Mouse (Mus musculus) adrenal gland, postnatal 36 days (tissue): ENCODE measurements around the gene Irf2bp1. TPM values are rescaled to one million over a fixed set of nuclear protein-coding genes. Genes with fewer than 3 reads are reported as not detected.

Experiments
- DNase-seq, 2 experiments: peaks; one replicate each; pipeline ENCODE4 v3.0.0; 2021; ENCODE audit warnings: mixed read lengths in 1 of 2
- total RNA-seq, 2 experiments: library from RNA; stranded (reverse); gene quantifications; 2 replicates each; pipeline ENCODE4 v1.2.3; 2021

The Irf2bp1 gene
- total RNA-seq, 2 experiments from 2014 or later = 47.0 to 47.5 TPM

DNA sequence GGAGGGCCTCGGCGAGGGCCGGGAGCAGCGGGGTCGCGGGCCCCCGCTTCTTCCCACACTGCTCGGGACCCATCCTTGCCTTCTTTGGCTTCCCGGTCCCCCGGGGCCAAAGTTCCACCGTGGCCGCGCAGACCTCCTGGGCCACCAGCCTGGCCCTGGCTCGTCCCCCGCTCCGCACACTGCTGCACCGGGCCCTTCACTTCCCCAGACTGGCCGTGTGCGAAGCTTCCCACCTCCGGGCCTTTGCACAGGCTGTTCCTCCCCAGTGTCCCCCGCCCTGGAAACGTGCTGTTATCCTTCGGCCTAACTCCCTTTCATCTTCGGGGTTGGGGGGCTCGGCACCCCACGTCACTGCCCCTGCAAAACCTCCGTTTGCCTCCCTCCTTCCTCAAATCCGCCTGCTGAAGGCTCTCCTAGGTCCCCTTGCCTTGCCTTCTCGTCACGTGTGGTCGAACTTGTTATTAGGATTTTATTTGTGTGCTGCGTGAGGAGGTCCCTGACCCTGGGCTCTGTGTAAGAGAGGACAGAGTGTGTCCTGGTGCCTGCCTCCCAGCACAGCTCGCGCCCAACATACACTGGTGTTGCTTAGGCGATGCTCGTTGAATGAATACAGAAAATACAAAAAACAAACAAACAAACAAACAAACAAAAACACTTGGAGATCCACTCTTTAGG lies 20.9 kb downstream of the Irf2bp1 start:
- peak; percentile 32 to 54 for DNase-seq

DNA sequence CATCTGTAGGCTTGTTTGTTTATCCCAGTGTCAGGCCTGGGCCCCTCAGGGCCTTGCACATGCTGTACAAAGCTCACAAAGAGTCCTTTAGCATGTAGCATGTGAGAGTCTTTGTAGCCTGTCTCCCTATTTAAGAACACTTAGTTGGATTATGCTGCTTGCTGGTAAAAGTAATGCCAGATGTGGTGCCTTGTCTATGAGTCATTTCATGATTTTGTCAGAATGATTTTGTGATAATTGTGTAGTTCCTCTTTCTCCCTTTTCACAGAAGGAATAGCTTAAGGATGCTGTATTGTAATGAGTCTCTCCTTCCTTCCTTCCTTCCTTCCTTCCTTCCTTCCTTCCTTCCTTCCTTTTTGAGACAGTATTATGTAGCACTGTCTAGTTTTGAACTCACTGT lies 24.2 kb downstream of the Irf2bp1 start:
- DNase-seq = no peak

DNA sequence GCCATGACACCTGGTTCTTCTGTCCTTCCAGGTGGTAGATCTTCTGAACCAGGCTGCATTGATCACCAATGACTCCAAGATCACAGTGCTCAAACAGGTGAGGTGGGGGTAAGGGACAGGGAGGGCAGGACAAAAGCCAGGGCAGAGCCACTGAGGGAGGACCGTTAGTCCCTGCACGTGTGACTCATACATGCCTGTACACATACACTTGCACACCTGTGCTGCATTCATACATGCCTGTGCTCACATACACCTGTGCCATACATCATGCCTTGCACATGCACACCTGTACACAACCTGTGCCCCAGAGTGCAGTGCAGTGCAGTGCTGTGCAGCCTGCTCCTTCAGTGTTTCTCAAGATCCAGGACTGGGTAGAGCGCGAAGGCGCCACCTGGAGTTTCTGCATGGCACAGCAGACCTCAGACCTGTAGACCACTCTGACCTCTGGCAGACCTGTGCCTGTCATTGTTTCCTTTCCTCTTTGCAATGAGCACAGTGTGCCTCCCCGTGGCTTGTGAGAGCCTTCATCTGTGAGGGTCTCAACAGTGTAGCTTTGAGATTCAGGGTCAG lies 25.3 kb downstream of the Irf2bp1 start:
- DNase-seq = peak; percentile 42 to 67

DNA sequence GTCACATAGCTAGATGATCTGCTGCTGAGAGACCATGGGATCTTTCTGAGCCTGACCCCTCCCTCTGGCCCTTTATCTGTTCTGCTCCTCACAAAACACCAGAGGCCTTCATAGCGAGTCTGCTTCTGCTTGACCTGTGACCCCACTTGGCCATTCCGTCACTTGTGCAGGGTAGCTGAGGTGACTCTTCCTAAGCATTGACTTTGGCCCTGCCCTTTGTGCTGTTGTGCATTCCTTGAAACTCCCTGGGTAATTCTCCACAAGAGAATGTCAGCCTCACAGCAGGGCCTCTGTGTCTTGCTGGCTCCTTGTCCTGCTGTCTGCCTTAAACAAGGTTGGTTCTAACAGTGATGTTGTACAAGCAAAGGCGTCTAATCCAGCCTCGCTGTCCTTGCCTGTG lies 27.8 kb downstream of the Irf2bp1 start:
- DNase-seq = no peak

DNA sequence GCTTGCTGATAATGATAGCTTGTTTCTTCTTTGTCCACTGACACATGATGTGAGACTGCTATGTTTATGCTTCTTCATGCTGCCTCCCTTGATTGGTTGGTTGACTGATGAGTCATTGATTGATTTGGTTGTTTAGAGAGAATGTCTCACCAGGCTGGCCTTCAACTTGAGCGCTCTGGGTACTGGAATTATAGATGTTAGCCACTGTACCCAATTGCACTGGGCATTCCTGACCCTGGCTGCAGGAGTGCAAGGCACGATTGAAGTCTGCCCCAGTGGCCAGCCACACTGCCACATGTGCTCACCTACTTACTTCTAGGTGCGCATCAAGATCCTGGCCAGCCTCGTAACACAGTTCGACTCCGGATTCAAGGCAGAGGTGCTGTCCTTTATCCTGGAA lies 40.8 kb downstream of the Irf2bp1 start:
- DNase-seq = peak; percentile 54 to 56

DNA sequence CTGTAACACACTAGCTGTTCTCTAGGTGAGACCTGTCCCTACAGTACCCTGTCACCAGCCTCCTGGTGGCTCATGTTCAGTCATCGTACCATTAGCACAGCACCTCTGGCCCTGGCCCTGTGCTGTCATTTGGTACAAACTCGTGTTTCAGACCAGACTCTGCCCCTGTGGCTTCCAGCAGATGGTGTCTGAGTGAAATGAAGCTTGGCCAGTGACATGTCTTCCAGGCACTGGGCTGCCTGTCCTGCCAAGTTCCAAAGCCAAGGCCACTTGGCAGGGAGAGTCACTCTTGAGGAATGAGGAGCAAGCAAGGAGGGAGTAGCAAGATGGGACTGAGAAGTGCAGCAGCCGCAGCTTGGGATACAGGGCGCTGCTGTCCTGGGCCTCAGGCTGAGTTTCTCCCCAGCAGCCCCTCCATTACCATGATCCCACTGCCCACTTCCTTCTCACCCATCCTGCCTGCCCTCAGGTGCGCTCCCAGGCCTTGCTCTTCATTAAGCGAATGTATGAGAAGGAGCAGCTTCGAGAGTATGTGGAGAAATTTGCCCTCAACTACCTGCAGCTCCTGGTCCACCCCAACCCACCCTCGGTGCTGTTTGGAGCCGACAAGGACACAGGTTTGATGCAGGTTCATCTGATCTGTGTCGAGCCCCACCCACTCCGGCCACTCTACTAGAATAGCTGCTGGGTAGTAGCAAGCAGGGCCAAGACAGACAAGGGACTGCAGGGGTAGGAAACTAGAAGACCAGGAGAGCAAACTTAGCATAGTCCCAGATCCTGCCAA lies 42.6 kb downstream of the Irf2bp1 start:
- DNase-seq = peak; percentile 83 to 87

DNA sequence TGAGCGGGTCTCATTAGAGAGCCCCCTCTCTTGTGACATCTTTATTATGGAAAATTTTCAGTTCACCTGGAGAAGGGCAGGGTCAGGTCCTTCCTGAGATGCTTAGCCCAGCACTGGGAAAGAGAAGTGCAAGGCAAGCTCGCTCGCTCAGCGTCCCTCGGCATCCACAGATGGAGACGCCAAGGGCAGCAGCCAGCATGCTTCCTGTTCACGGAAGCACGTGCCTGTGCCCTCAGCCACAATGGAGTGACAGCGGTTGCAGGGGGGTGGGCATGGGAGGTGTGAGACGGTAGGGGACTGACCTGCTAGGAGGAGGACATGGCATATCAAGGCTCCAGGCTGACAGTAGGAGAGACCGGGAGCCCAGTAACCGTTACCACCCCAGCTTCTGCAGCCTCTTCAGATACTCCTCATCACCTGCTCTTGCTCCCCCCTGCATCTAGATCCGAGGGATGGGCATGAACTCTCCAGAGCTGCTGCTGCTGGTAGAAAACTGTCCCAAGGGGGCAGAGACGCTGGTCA lies 44.2 kb downstream of the Irf2bp1 start:
- no peak for DNase-seq

DNA sequence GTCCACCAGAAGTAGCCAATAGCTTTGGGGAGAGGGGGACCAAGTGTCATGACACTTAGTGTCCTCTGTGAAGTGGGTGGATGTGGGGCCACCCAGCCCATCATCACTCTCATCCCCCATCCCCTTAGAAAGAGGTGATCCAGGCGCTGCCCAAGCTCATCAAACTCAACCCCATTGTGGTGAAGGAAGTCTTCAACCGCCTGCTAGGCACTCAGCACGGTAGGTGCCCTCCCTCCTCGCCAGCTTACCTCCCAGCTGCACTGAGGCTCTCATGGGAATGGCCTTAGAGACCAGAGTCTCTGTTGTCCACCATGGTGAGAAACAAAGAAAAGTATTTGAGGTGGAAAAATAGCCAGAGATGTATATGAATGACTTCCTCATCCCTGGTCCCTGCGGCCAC lies 45.4 kb downstream of the Irf2bp1 start:
- no peak for DNase-seq

DNA sequence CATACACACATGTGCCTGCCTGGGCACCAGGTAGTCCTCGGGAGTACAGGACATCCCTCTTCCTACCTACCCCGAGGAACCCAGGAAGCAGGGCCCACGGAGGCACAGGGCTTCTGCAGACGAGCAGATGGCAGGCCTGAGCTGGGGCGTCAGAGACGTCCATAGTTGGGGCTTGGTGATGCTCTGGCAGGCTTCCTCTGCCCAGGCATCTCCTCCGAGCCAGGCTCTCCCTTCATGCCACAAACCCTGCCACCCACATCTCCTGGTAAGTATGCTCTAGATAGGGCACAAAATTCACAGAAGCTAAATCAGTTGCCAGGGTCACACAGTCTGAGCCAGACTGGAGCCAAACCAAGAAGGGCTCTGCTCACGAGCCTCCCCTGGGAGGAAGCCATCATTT lies 46.3 kb downstream of the Irf2bp1 start:
- DNase-seq = no peak

DNA sequence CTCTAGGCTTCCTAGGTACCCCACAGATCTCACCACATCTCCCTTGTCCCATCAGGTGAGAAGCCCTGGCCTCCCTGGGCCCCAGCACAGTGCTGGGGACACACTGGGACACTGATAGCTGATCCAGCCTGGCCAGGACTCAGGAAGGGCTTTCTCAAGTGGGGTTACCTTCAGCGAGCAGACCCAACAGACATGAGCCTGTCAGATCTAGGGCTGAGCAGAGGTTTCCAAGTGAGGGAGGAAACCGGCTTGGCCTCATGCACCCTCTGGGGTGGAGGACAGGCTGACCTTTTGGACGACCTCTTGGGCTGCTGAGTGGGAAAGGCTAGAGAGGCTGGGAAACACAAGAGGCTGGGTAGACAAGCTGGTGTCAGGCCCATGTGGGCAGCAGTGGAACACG lies 47.3 kb downstream of the Irf2bp1 start:
- no peak for DNase-seq

DNA sequence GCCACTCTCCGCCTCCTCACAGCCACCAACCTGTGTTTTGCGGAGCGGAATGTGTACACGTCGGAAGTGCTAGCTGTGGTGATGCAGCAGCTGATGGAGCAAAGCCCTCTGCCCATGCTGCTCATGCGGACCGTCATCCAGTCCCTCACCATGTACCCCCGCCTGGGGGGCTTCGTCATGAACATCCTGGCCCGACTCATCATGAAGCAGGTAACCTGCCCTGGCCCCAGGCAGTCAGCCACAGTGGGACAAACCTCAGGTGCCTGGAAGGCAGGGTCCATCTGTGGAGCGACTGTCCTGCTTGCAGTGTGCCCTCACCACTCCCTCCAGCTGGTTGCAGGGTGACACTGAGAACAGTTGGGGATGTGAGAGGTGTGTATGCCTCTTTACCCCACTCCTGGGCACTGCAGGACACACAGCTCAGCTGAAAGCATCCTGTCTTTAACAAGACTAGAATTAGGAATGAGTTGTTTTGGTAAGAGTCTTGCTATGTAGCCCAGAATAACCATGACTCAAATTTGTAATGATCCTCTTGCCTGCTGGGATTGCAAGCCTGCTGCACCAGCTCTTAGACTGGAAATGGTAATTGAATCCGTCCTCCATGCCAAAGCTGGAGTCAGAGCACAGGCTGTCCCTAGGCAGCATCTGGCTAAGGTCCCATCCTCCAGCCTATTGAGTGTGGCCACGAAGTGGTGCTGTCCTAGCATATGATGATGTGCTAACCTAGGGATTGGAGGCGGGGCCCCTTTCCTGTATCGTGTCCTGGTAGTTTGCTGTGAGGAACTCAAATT lies 48.7 kb downstream of the Irf2bp1 start:
- no peak for DNase-seq

DNA sequence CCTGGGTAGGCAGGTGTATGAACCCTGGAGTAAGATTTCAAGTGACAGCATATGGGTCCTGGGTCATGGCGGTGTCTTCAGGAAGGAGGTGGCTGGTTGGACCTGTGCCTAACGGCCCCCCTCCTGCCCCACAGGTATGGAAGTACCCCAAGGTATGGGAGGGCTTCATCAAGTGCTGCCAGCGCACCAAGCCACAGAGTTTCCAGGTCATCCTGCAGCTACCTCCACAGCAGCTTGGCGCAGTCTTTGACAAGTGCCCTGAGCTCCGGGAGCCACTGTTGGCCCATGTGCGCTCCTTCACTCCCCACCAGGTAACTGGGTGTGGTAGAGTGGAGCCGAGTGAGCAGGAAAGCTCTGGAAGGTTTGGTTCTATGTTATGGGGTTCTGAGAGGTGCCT lies 49.3 kb downstream of the Irf2bp1 start:
- no peak for DNase-seq

DNA sequence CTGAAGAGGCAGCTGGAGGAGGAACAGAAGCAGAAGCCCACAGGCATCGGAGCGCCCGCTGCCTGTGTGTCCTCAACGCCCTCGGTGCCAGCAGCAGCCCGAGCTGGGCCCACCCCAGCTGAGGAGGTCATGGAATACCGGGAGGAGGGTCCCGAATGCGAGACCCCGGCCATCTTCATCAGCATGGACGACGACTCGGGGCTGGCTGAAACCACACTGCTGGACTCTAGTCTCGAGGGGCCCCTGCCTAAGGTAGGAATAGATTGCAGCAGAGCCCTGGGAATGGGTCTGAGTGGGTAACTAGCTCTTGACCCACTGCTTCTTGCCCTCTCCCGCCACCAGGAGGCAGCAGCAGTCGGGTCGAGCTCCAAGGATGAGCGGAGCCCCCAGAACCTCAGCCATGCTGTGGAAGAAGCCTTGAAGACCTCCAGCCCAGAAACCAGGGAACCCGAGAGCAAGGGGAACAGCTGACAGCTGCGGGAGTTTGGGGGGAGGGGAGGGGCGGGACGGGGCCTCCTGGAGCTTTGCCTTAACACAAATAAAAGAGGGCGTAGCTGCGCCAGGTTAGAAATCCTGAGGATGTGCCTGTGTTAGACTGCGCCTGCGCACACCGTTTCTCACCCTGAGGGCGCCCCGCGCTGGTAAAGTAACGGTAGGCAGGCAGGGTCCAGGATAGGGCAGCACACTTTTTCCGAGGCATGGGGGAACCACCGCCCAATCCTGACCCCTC lies 50.4 kb downstream of the Irf2bp1 start, which contains the start of gene Rsph6a:
Gene Rsph6a (plus strand): TSS at position 644 of the 730 bp plus-strand sequence.
- DNase-seq = peak; percentile 36 to 56

DNA sequence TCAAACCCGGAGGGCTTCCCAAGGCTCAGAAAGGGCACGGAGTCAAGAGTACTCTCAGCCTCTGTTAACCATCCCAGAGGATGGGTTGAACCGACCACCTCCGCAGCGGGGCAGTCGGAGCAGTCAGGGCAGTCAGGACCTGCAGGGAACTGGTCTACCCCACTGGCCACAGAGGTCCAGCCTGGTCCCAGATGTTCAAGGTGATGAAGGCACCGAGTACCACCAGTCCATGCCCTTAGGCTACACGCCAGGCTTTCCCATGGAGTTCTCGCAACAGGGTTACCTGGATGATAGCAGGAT lies 50.9 kb downstream of the Irf2bp1 start:
- no peak for DNase-seq

DNA sequence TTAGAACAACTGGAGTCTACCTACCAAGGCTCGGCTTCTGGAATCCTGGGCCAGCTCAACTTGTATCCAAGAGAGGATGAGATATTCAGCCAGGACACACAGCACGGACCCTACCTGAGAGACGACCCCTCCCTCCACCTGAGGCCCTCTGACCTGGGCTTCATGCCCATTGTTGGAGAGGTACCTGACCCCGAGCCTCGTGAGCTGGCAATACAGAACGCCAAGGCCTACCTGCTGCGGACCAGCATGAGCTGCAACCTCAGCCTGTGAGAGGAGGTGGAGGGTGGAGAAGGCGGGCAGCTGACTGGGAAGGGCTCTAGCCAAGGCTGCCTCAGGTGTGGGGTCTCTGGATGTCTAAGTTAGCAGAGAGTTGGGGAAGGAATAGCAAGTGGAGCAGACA lies 51.3 kb downstream of the Irf2bp1 start:
- no peak for DNase-seq

Other genes starting within 250 kb of the Irf2bp1 start
- not detected for gene Psg19, start 205.5 kb upstream of the Irf2bp1 start, total RNA-seq
- gene Psg17, start 182.4 kb upstream of the Irf2bp1 start, total RNA-seq = not detected
- gene Mill2, start 164.1 kb upstream of the Irf2bp1 start, total RNA-seq = 1 to 10 TPM; 5.4 to 7.2 TPM
- gene Pglyrp1, start 132.7 kb upstream of the Irf2bp1 start, total RNA-seq = 1 to 10 TPM in 1 of 2 experiments, under 1 TPM in 1; 0.56 to 1.3 TPM
- gene Ccdc61, start 93.6 kb upstream of the Irf2bp1 start, total RNA-seq = 10 to 100 TPM; 11.5 to 12.1 TPM
- gene Nova2, start 78.2 kb upstream of the Irf2bp1 start, total RNA-seq = 1 to 10 TPM; 3.7 to 5.4 TPM
- gene Nanos2, start 16.6 kb upstream of the Irf2bp1 start, total RNA-seq = not detected
- 10 to 100 TPM; 10.3 to 12.2 TPM for gene Mypop, start 12.8 kb upstream of the Irf2bp1 start, total RNA-seq
- not detected for gene Foxa3, start 19.5 kb downstream of the Irf2bp1 start, total RNA-seq
- 100 to 1,000 TPM in 1 of 2 experiments, 10 to 100 TPM in 1; 88.7 to 102 TPM for gene Sympk, start 20.3 kb downstream of the Irf2bp1 start, total RNA-seq
- not detected for gene Rsph6a, start 50.6 kb downstream of the Irf2bp1 start, total RNA-seq
- gene Dmwd, start 72.2 kb downstream of the Irf2bp1 start, total RNA-seq = 10 to 100 TPM; 53.8 to 57.1 TPM
- 100 to 1,000 TPM in 1 of 2 experiments, 10 to 100 TPM in 1; 81.5 to 110 TPM for gene Dmpk, start 79.8 kb downstream of the Irf2bp1 start, total RNA-seq
- 10 to 100 TPM; 14.0 to 15.6 TPM for gene Six5, start 90.5 kb downstream of the Irf2bp1 start, total RNA-seq
- gene Gm4969, start 114.3 kb downstream of the Irf2bp1 start, total RNA-seq = not detected
- gene Fbxo46, start 115.8 kb downstream of the Irf2bp1 start, total RNA-seq = 10 to 100 TPM; 11.5 to 13.1 TPM
- 10 to 100 TPM; 17.4 to 18.8 TPM for gene Qpctl, start 145.2 kb downstream of the Irf2bp1 start, total RNA-seq
- gene Snrpd2, start 145.7 kb downstream of the Irf2bp1 start, total RNA-seq = 100 to 1,000 TPM in 1 of 2 experiments, 10 to 100 TPM in 1; 96.5 to 105 TPM
- under 1 TPM; 0.40 to 0.56 TPM for gene Gipr, start 162.1 kb downstream of the Irf2bp1 start, total RNA-seq
- gene Eml2, start 172.4 kb downstream of the Irf2bp1 start, total RNA-seq = 10 to 100 TPM; 45.2 to 65.2 TPM
- 10 to 100 TPM in 1 of 2 experiments, 1 to 10 TPM in 1; 5.9 to 12.9 TPM for gene Gpr4, start 208.5 kb downstream of the Irf2bp1 start, total RNA-seq
- gene Opa3, start 224.3 kb downstream of the Irf2bp1 start, total RNA-seq = 10 to 100 TPM; 31.7 to 37.4 TPM